Mouse (Mus musculus): ENCODE data around the gene Ttc33. TPM values are rescaled to one million over a fixed set of nuclear protein-coding genes. Genes with fewer than 3 reads are reported as not detected.

The Ttc33 gene
- total RNA-seq, 1 experiment from 2014 or later, result 48.1 TPM

Other genes starting within 250 kb of the Ttc33 start
- not detected in 3 replicates for gene C7, start 121.8 kb upstream of the Ttc33 start, total RNA-seq (2017)
- gene Card6, start 77.0 kb upstream of the Ttc33 start, total RNA-seq (2017), result 8.2 to 42.9 TPM (median 22.5 TPM) in 3 replicates
- gene Rpl37, start 68.9 kb upstream of the Ttc33 start, total RNA-seq (2017), result 582 to 671 TPM (median 653 TPM) in 3 replicates
- 22.9 to 33.6 TPM (median 26.5 TPM) in 3 replicates for gene Prkaa1, start 41.7 kb upstream of the Ttc33 start, total RNA-seq (2017)
- gene Ptger4, start 58.7 kb downstream of the Ttc33 start, total RNA-seq (2017), result 24.1 to 40.3 TPM (median 24.5 TPM) in 3 replicates

Measured in monocyte, adult 5-6 weeks (primary cell).